Mouse (Mus musculus) MEL (cell line): Measurements from ENCODE around the gene Pdpr. TPM values are rescaled to one million over a fixed set of nuclear protein-coding genes. Genes with fewer than 3 reads are reported as not detected.
A peak's percentile ranks its signal among the peaks of the same experiment; 100 is the strongest.

ENCODE experiments used
- DNase-seq: peaks from one replicate; pipeline ENCODE4 v3.0.0; 2011; ENCODE audit warnings: low read depth, low spot score
- H3K27ac ChIP-seq: 2 replicates; pipeline ENCODE4 v1.5.1; 2012; ENCODE audit warnings: low read depth, mild to moderate bottlenecking, control low read depth, low read length, moderate library complexity; ENCODE audit not compliant: control insufficient read depth
- H3K27me3 ChIP-seq, 2 experiments: fragments of 150-350 bp in 1 of 2; sonication (generic) in 1 of 2; 2 replicates each; pipeline ENCODE4 v1.6.1; 2012; ENCODE audit warnings: low read length in 2 of 2, mild to moderate bottlenecking in 2 of 2, improper control_type of control experiment in 1 of 2, moderate library complexity in 1 of 2; ENCODE audit not compliant: insufficient read depth in 2 of 2, control insufficient read depth in 1 of 2
- H3K36me3 ChIP-seq, 2 experiments: 2 replicates each; pipeline ENCODE4 v1.6.1; 2012 to 2014; ENCODE audit warnings: low read length in 2 of 2, improper control_type of control experiment in 1 of 2, inconsistent platforms in 1 of 2, mild to moderate bottlenecking in 1 of 2; ENCODE audit not compliant: insufficient read depth in 2 of 2, control insufficient read depth in 1 of 2
- H3K4me1 ChIP-seq, 2 experiments: fragments of 150-350 bp in 1 of 2; sonication (generic) in 1 of 2; 2 replicates each; pipeline ENCODE4 v1.6.1; 2012; ENCODE audit warnings: low read length in 2 of 2, improper control_type of control experiment in 1 of 2, mild to moderate bottlenecking in 1 of 2; ENCODE audit not compliant: insufficient read depth in 2 of 2, control insufficient read depth in 1 of 2
- H3K4me3 ChIP-seq, 2 experiments: fragments of 150-350 bp in 1 of 2; sonication (generic) in 1 of 2; 2 replicates each; pipeline ENCODE4 v1.5.1; 2012; ENCODE audit warnings: low read depth in 2 of 2, low read length in 2 of 2, mild to moderate bottlenecking in 2 of 2, moderate library complexity in 2 of 2, control low read depth in 1 of 2, improper control_type of control experiment in 1 of 2; ENCODE audit not compliant: control insufficient read depth in 1 of 2, insufficient read depth in 1 of 2
- H3K79me2 ChIP-seq: 2 replicates; pipeline ENCODE4 v1.6.1; 2012; ENCODE audit warnings: mild to moderate bottlenecking, low read length, moderate library complexity; ENCODE audit not compliant: control insufficient read depth, poor library complexity, insufficient read depth
- H3K9ac ChIP-seq: 2 replicates; pipeline ENCODE4 v1.6.1; 2012; ENCODE audit warnings: low read depth, mild to moderate bottlenecking, control low read depth, low read length, moderate library complexity; ENCODE audit not compliant: control insufficient read depth, poor library complexity, severe bottlenecking
- H3K9me3 ChIP-seq: fragments of 150-350 bp; sonication (generic); replicated peaks from 2 replicates; pipeline ENCODE4 v1.6.1; 2012; ENCODE audit warnings: mild to moderate bottlenecking, low read length, improper control_type of control experiment, moderate library complexity; ENCODE audit not compliant: insufficient read depth
- E2F4 ChIP-seq: IDR thresholded peaks from 2 replicates; pipeline ENCODE4 v1.6.1; 2011; ENCODE audit warnings: low read depth, low read length, improper control_type of control experiment, borderline replicate concordance
- EP300 ChIP-seq, 2 experiments: IDR thresholded peaks; 2 replicates each; pipeline ENCODE4 v1.6.1; 2011; ENCODE audit warnings: improper control_type of control experiment in 2 of 2, low read length in 2 of 2, low read depth in 1 of 2, mild to moderate bottlenecking in 1 of 2
- RCOR1 ChIP-seq: IDR thresholded peaks from 2 replicates; pipeline ENCODE4 v1.6.1; 2012; ENCODE audit warnings: low read depth, mild to moderate bottlenecking, inconsistent platforms, low read length, improper control_type of control experiment
- USF1 ChIP-seq: IDR thresholded peaks from 2 replicates; pipeline ENCODE4 v1.6.1; 2014; ENCODE audit warnings: low read depth, mild to moderate bottlenecking, inconsistent platforms, low read length, improper control_type of control experiment, moderate library complexity
- polyA plus RNA-seq, 2 experiments: library from polyadenylated mRNA; stranded (reverse) in 1 of 2; unstranded in 1 of 2; fragments of >175 nt in 1 of 2; fragments of >200 nt in 1 of 2; gene quantifications; 2 replicates each; pipeline versions ENCODE4 v1.2.1 to v1.2.4; 2012; ENCODE audit warnings: low replicate concordance in 2 of 2, low read depth in 1 of 2; ENCODE audit not compliant: insufficient read length in 2 of 2, insufficient read depth in 1 of 2, missing spikeins in 1 of 2
- total RNA-seq: library from RNA; depleted of rRNA; stranded (reverse); fragments of 300-350 nt; gene quantifications from 2 replicates; pipeline ENCODE4 v1.2.3, GENCODE M21; 2012; rRNA removed

The Pdpr gene
- total and polyA plus RNA-seq, 3 experiments: 13.4 to 13.5 TPM; not detected in 1

- Histone ChIP-seq H3K27ac (peak overlapping the region; percentile 73), H3K36me3 (peaks cover 9 to 33% of the 10 kb centered on the region in 2 experiments), H3K9ac (peak overlapping the region; percentile 31), H3K79me2 (no peaks in the 10 kb centered on the region)
- TF ChIP-seq RCOR1 (no peak), EP300 (IDR thresholded peaks at IDR 0.05; ENCODE audit: low read depth in 1 of 2, low read length in 2 of 2) (peak; percentile 21 to 63; a peak in 2 of 4 replicates), USF1 (no peak), E2F4 (no peak)
- TF ChIP-seq, all 39 proteins: peak for 1
- no peaks in the 10 kb centered on the region for H3K27me3 ChIP-seq
- peak overlapping the region in 1 of 2 experiments; percentile 7; a peak in 1 of 4 replicates for H3K4me3 ChIP-seq
- peaks cover 11 to 17% of the 10 kb centered on the region in 2 experiments for H3K4me1 ChIP-seq
- no peaks in the 10 kb centered on the region for H3K9me3 ChIP-seq
- peak; percentile 76 for DNase-seq
These were observed 91.1 kb downstream of the Pdpr start for GRCm38 (mm10) chr8:111185472-111185947.

Other genes starting within 250 kb of the Pdpr start
- 31.7 and 32.1 TPM in 2 replicates for gene Cog4, start 248.0 kb upstream of the Pdpr start, total RNA-seq
- 10 to 100 TPM in 1 of 2 experiments, not detected in 1; 35.3 TPM for gene Cog4, start 248.0 kb upstream of the Pdpr start, polyA plus RNA-seq
- 150 and 170 TPM in 2 replicates for gene Sf3b3, start 247.8 kb upstream of the Pdpr start, total RNA-seq
- gene Sf3b3, start 247.8 kb upstream of the Pdpr start, polyA plus RNA-seq: 100 to 1,000 TPM; 167 to 224 TPM
- gene Fuk, start 192.1 kb upstream of the Pdpr start, total RNA-seq: 8.3 and 9.1 TPM in 2 replicates
- 10 to 100 TPM in 1 of 2 experiments, not detected in 1; 10.6 TPM for gene Fuk, start 192.1 kb upstream of the Pdpr start, polyA plus RNA-seq
- gene St3gal2, start 174.7 kb upstream of the Pdpr start, total RNA-seq: 4.0 and 5.2 TPM in 2 replicates
- 10 to 100 TPM in 1 of 2 experiments, not detected in 1; 18.0 TPM for gene St3gal2, start 174.7 kb upstream of the Pdpr start, polyA plus RNA-seq
- 17.0 and 17.3 TPM in 2 replicates for gene Ddx19a, start 96.8 kb upstream of the Pdpr start, total RNA-seq
- 100 to 1,000 TPM in 1 of 2 experiments, 10 to 100 TPM in 1; 59.0 to 168 TPM for gene Ddx19a, start 96.8 kb upstream of the Pdpr start, polyA plus RNA-seq
- 17.8 and 18.1 TPM in 2 replicates for gene Ddx19b, start 62.9 kb upstream of the Pdpr start, total RNA-seq
- gene Ddx19b, start 62.9 kb upstream of the Pdpr start, polyA plus RNA-seq: 100 to 1,000 TPM in 1 of 2 experiments, 10 to 100 TPM in 1; 18.6 to 112 TPM
- gene Aars, start 61.5 kb upstream of the Pdpr start, total RNA-seq: 106 and 132 TPM in 2 replicates
- 100 to 1,000 TPM in 1 of 2 experiments, 10 to 100 TPM in 1; 25.1 to 162 TPM for gene Aars, start 61.5 kb upstream of the Pdpr start, polyA plus RNA-seq
- 19.2 and 26.4 TPM in 2 replicates for gene Exosc6, start 38.3 kb upstream of the Pdpr start, total RNA-seq
- 1 to 10 TPM in 1 of 2 experiments, not detected in 1; 8.0 TPM for gene Exosc6, start 38.3 kb upstream of the Pdpr start, polyA plus RNA-seq
- not detected in 2 replicates for gene Clec18a, start 2.2 kb upstream of the Pdpr start, total RNA-seq
- not detected for gene Clec18a, start 2.2 kb upstream of the Pdpr start, polyA plus RNA-seq
- gene Glg1, start 164.6 kb downstream of the Pdpr start, total RNA-seq: 15.9 and 20.2 TPM in 2 replicates
- gene Glg1, start 164.6 kb downstream of the Pdpr start, polyA plus RNA-seq: 10 to 100 TPM; 34.3 to 37.2 TPM
- gene Rfwd3, start 205.6 kb downstream of the Pdpr start, total RNA-seq: 54.2 and 59.3 TPM in 2 replicates
- 10 to 100 TPM in 1 of 2 experiments, not detected in 1; 63.2 TPM for gene Rfwd3, start 205.6 kb downstream of the Pdpr start, polyA plus RNA-seq
- 9.3 and 12.1 TPM in 2 replicates for gene Mlkl, start 243.5 kb downstream of the Pdpr start, total RNA-seq
- 10 to 100 TPM in 1 of 2 experiments, not detected in 1; 20.1 TPM for gene Mlkl, start 243.5 kb downstream of the Pdpr start, polyA plus RNA-seq